In the genomic region with DNA sequence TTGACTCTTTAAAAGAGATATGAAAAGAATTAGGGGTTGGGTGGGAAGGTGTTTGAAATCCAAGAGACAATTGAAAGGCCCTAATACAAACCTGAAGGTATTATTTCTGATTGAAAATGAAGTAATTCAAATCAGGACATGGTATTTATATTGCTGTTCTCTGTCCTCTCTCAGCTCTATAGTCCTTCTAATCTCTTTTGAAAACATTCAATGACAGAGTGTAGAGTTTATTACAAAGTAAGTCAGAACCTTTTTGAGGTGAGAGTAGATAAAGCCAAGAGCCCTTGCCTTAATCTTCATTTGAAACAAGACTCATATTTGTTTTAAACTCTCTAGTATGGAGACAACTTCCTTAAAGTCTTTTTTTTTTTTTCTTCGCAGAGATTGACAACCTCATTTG, we compare ENCODE assay signal across 32 mouse cellular contexts.
"Had no signal": no experiment of that assay in that cellular context is flagged by ENCODE, and none has a peak within 500 bp of the region (broad histone marks: within the 10 kb centered on the region; RNA-seq: fewer than 3 reads in every experiment).

No protein-coding gene starts in this region.

- H3K4me1 ChIP-seq: limb, embryonic 10.5 days; limb, embryonic 12.5 days; limb, embryonic 13.5 days; limb, embryonic 15.5 days; liver, embryonic 12.5 days; liver, embryonic 13.5 days; liver, embryonic 15.5 days; lung, embryonic 15.5 days; megakaryocyte, embryonic 14.5 days; midbrain, embryonic 10.5 days; midbrain, embryonic 12.5 days; midbrain, embryonic 13.5 days; midbrain, embryonic 15.5 days; neural tube, embryonic 12.5 days had no signal

- DNase-seq: left cerebral cortex, postnatal 4 days; liver; liver, embryonic 13.5 days; liver, postnatal 0 days; lung, adult 18-20 months; lung, adult 2 months; lung, embryonic 14.5 days; lung, postnatal 10 days; lung, postnatal 14 days; lung, postnatal 36 days; lung, postnatal 4 days; midbrain, embryonic 14.5 days had no signal

- ATAC-seq: liver, embryonic 12.5 days; liver, postnatal 0 days; lung, postnatal 0 days; midbrain, embryonic 13.5 days; midbrain, embryonic 15.5 days; midbrain, embryonic 16.5 days had no signal

- H3K4me2 ChIP-seq: limb, embryonic 12.5 days; limb, embryonic 13.5 days; limb, embryonic 15.5 days; liver, embryonic 11.5 days; liver, embryonic 12.5 days; liver, embryonic 13.5 days; liver, embryonic 15.5 days; lung, embryonic 14.5 days; lung, embryonic 15.5 days; midbrain, embryonic 11.5 days; midbrain, embryonic 12.5 days; midbrain, embryonic 13.5 days; midbrain, embryonic 15.5 days; neural tube, embryonic 12.5 days had no signal

- H3K36me3 ChIP-seq: limb, embryonic 10.5 days; limb, embryonic 12.5 days; limb, embryonic 13.5 days; limb, embryonic 15.5 days; liver, embryonic 12.5 days; liver, embryonic 13.5 days; liver, embryonic 15.5 days; lung, embryonic 15.5 days; midbrain, embryonic 10.5 days; midbrain, embryonic 12.5 days; midbrain, embryonic 13.5 days; midbrain, embryonic 15.5 days; neural tube, embryonic 12.5 days had no signal

- H3K27me3 ChIP-seq: limb, embryonic 12.5 days; limb, embryonic 13.5 days; limb, embryonic 15.5 days; liver, embryonic 12.5 days; liver, embryonic 13.5 days; liver, embryonic 15.5 days; lung, embryonic 15.5 days; megakaryocyte, embryonic 14.5 days; midbrain, embryonic 12.5 days; midbrain, embryonic 13.5 days; midbrain, embryonic 15.5 days; neural tube, embryonic 12.5 days had no signal

- H3K4me3 ChIP-seq: limb, embryonic 10.5 days; limb, embryonic 12.5 days; limb, embryonic 13.5 days; limb, embryonic 15.5 days; liver, embryonic 12.5 days; liver, embryonic 13.5 days; liver, embryonic 15.5 days; lung, embryonic 15.5 days; megakaryocyte, embryonic 14.5 days; midbrain, embryonic 10.5 days; midbrain, embryonic 12.5 days; midbrain, embryonic 13.5 days; midbrain, embryonic 15.5 days; myocyte; neural tube, embryonic 12.5 days had no signal

- H3K9ac ChIP-seq: limb, embryonic 12.5 days; limb, embryonic 13.5 days; limb, embryonic 15.5 days; liver, embryonic 12.5 days; liver, embryonic 13.5 days; liver, embryonic 14.5 days; liver, embryonic 15.5 days; liver, postnatal 0 days; lung, embryonic 14.5 days; lung, embryonic 15.5 days; midbrain, embryonic 12.5 days; midbrain, embryonic 13.5 days; midbrain, embryonic 15.5 days; neural tube, embryonic 12.5 days had no signal

- H3K9me3 ChIP-seq: limb, embryonic 10.5 days; limb, embryonic 12.5 days; limb, embryonic 13.5 days; limb, embryonic 15.5 days; liver, embryonic 12.5 days; liver, embryonic 13.5 days; liver, embryonic 15.5 days; lung, embryonic 15.5 days; megakaryocyte, embryonic 14.5 days; midbrain, embryonic 10.5 days; midbrain, embryonic 12.5 days; midbrain, embryonic 13.5 days; midbrain, embryonic 15.5 days; neural tube, embryonic 12.5 days had no signal

- H3K27ac ChIP-seq: limb, embryonic 10.5 days; limb, embryonic 12.5 days; limb, embryonic 13.5 days; limb, embryonic 15.5 days; liver, embryonic 12.5 days; liver, embryonic 13.5 days; liver, embryonic 14.5 days; liver, embryonic 15.5 days; lung, embryonic 15.5 days; macrophage; midbrain, embryonic 10.5 days; midbrain, embryonic 12.5 days; midbrain, embryonic 13.5 days; midbrain, embryonic 15.5 days; neural tube, embryonic 12.5 days had no signal
